In genomic region chr2:105088005-105088404, GRCm38 (mm10) we compare ENCODE assay signal across 39 mouse cellular contexts. TPM values are rescaled to one million over a fixed set of nuclear protein-coding genes. Genes with fewer than 3 reads are reported as not detected.
"Had no signal": no experiment of that assay in that cellular context is flagged by ENCODE, and none has a peak within 500 bp of the region (broad histone marks: within the 10 kb centered on the region; RNA-seq: fewer than 3 reads in every experiment).

No protein-coding gene starts in this region.

- H3K9me3 ChIP-seq: heart, embryonic 10.5 days; heart, embryonic 13.5 days; heart, embryonic 15.5 days; kidney, embryonic 15.5 days; limb, embryonic 10.5 days; limb, embryonic 12.5 days; liver, embryonic 15.5 days had no signal

- H3K36me3 ChIP-seq: heart, embryonic 10.5 days; heart, embryonic 13.5 days; heart, embryonic 15.5 days; limb, embryonic 10.5 days; limb, embryonic 12.5 days; liver, embryonic 15.5 days had no signal

- H3K4me2 ChIP-seq: heart, embryonic 13.5 days; heart, embryonic 15.5 days; hindbrain, embryonic 14.5 days; kidney, embryonic 15.5 days; limb, embryonic 12.5 days; liver, embryonic 15.5 days had no signal

- H3K9ac ChIP-seq: heart, embryonic 13.5 days; heart, embryonic 15.5 days; hindbrain, embryonic 14.5 days; kidney, embryonic 15.5 days; limb, embryonic 12.5 days; liver, embryonic 15.5 days had no signal

- H3K27me3 ChIP-seq: heart, embryonic 13.5 days; heart, embryonic 15.5 days; kidney, embryonic 15.5 days; limb, embryonic 12.5 days; liver, embryonic 15.5 days had no signal

- H3K4me1 ChIP-seq: heart, embryonic 10.5 days; liver, embryonic 15.5 days had no signal

- ATAC-seq: hindbrain, embryonic 16.5 days; intestine, embryonic 16.5 days had no signal

- H3K4me3 ChIP-seq: heart, adult 2 months; heart, embryonic 10.5 days; heart, embryonic 13.5 days; heart, embryonic 15.5 days; kidney, embryonic 15.5 days; left cerebral cortex, adult 2 months; limb, embryonic 10.5 days; limb, embryonic 12.5 days; liver, embryonic 15.5 days had no signal

- H3K27ac ChIP-seq: heart, adult 2 months; heart, embryonic 10.5 days; heart, embryonic 13.5 days; heart, embryonic 15.5 days; hindbrain, embryonic 14.5 days; kidney, postnatal 0 days; left cerebral cortex, adult 2 months; limb, embryonic 10.5 days; limb, embryonic 12.5 days; liver, embryonic 15.5 days had no signal

- DNase-seq: gastrocnemius, postnatal 14 days; gastrocnemius, postnatal 36 days; heart, adult 11 months; heart, adult 2 months; heart, postnatal 14 days; heart, postnatal 36 days; kidney, adult 11 months; kidney, adult 2 months; kidney, adult 9 months; kidney, postnatal 14 days; kidney, postnatal 36 days; layer of hippocampus, adult 9-11 months had no signal

RNA-seq across cellular contexts. Expression of gene Gm11060, which starts 3.8 kb away (rescaled TPM):
- total RNA-seq: gastrocnemius, adult 18-20 months; gastrocnemius, adult 8-10 months; gastrocnemius, postnatal 14 days; gastrocnemius, postnatal 36 days; heart, adult 2 months; heart, postnatal 14 days; heart, postnatal 36 days; hematopoietic stem cell, adult 5-6 weeks; layer of hippocampus, adult 18-20 months; layer of hippocampus, adult 8-10 months; layer of hippocampus, postnatal 14 days; left cerebral cortex, adult 2 months; left cerebral cortex, postnatal 14 days; left cerebral cortex, postnatal 36 days; liver, adult 2 months had no signal
- polyA plus RNA-seq: gonadal fat pad, adult 2 months; heart, adult 2 months; heart, embryonic 10.5 days; heart, embryonic 13.5 days; heart, embryonic 15.5 days; heart, postnatal 0 days; hindbrain, embryonic 11.5 days; hindbrain, embryonic 14.5 days; hindbrain, embryonic 16.5 days; intestine, embryonic 14.5 days; intestine, embryonic 16.5 days; kidney, adult 2 months; kidney, embryonic 15.5 days; kidney, postnatal 0 days; large intestine, adult 2 months; limb, embryonic 10.5 days; limb, embryonic 12.5 days; limb, embryonic 14.5 days; liver, adult 2 months; liver, embryonic 15.5 days had no signal

RNA-seq across cellular contexts. Expression of gene Wt1, which starts 38.3 kb away (rescaled TPM):
- total RNA-seq: gastrocnemius, adult 8-10 months; gastrocnemius, postnatal 14 days; hematopoietic stem cell, adult 5-6 weeks; layer of hippocampus, adult 8-10 months had no signal
